Mouse (Mus musculus) ES-E14 (cell line): ENCODE measurements around the gene Slc35e1. TPM values are rescaled to one million over a fixed set of nuclear protein-coding genes. Genes with fewer than 3 reads are reported as not detected.

ENCODE experiments used
- DNase-seq: peaks from one replicate; pipeline ENCODE4 v3.0.0-alpha.2; 2013; ENCODE audit warnings: low read depth, low spot score
- H3K27ac ChIP-seq: 2 replicates; pipeline ENCODE4 v1.5.1; 2012; ENCODE audit warnings: low read depth, mild to moderate bottlenecking, low read length, moderate library complexity, mixed read lengths; ENCODE audit not compliant: poor library complexity, insufficient read depth, severe bottlenecking
- H3K36me3 ChIP-seq: 2 replicates; pipeline ENCODE4 v1.6.1; 2012; ENCODE audit warnings: mild to moderate bottlenecking, low read length, moderate library complexity, mixed read lengths; ENCODE audit not compliant: control insufficient read depth, poor library complexity, insufficient read depth, severe bottlenecking
- H3K4me1 ChIP-seq, 2 experiments: fragments of 150-350 bp in 1 of 2; sonication (generic) in 1 of 2; 2 replicates each; pipeline ENCODE4 v1.6.1; 2012; ENCODE audit warnings: low read length in 2 of 2, mild to moderate bottlenecking in 1 of 2, mixed read lengths in 1 of 2; ENCODE audit not compliant: control insufficient read depth in 2 of 2, insufficient read depth in 2 of 2, poor library complexity in 1 of 2
- H3K4me3 ChIP-seq, 2 experiments: fragments of 150-350 bp in 1 of 2; sonication (generic) in 1 of 2; 2 replicates each; pipeline ENCODE4 v1.5.1; 2012; ENCODE audit warnings: low read length in 2 of 2, low read depth in 1 of 2, mild to moderate bottlenecking in 1 of 2, mixed read lengths in 1 of 2; ENCODE audit not compliant: insufficient read depth in 1 of 2, poor library complexity in 1 of 2, severe bottlenecking in 1 of 2
- H3K9ac ChIP-seq: 2 replicates; pipeline ENCODE4 v1.6.1; 2012; ENCODE audit warnings: low read depth, mild to moderate bottlenecking, low read length, mixed read lengths; ENCODE audit not compliant: poor library complexity, insufficient read depth, severe bottlenecking
- H3K9me3 ChIP-seq: fragments of 150-350 bp; sonication (generic); 2 replicates; pipeline ENCODE4 v1.6.1; 2012; ENCODE audit warnings: low read depth, mild to moderate bottlenecking, low read length; ENCODE audit not compliant: control insufficient read depth, insufficient read depth
- CHD2 ChIP-seq: IDR thresholded peaks from 2 replicates; pipeline ENCODE4 v1.6.1; 2014; ENCODE audit warnings: mild to moderate bottlenecking, low read depth, low read length, inconsistent platforms
- HCFC1 ChIP-seq: IDR thresholded peaks from 2 replicates; pipeline ENCODE4 v1.6.1; 2012; ENCODE audit warnings: low read length, inconsistent platforms, borderline replicate concordance; ENCODE audit not compliant: insufficient read depth
- MAFK ChIP-seq: IDR thresholded peaks from 2 replicates; pipeline ENCODE4 v1.6.1; 2014; ENCODE audit warnings: mild to moderate bottlenecking, low read depth, low read length, inconsistent platforms; ENCODE audit not compliant: insufficient read depth
- ZC3H11A ChIP-seq: IDR thresholded peaks from 2 replicates; pipeline ENCODE4 v1.6.1; 2012; ENCODE audit warnings: low read depth, mild to moderate bottlenecking, inconsistent platforms, low read length, borderline replicate concordance
- ZNF384 ChIP-seq: IDR thresholded peaks from 2 replicates; pipeline ENCODE4 v1.6.1; 2012; ENCODE audit warnings: low read depth, low read length, inconsistent platforms
- in situ Hi-C, 2 experiments: fragments of 600-800 bp; cut with MboI; formaldehyde crosslinking; loops; one replicate each; pipeline ENCODE4 v1.15.1; 2025; ENCODE audit warnings: low sequenced_read_pairs in 2 of 2, inconsistent platforms in 1 of 2; ENCODE audit not compliant: unreplicated experiment in 2 of 2
- total RNA-seq: library from RNA; depleted of rRNA; stranded (reverse); fragments of 300-350 nt; gene quantifications from 2 replicates; pipeline ENCODE4 v1.2.3, GENCODE M21; 2012

Slc35e1 gene
- total RNA-seq, 1 experiment, result 91.1 TPM

- H3K9ac ChIP-seq, result no peak overlapping the region
- no peak overlapping the region for H3K4me3 ChIP-seq
- in situ Hi-C loops, result no loop called here
- no peak for DNase-seq
- no peak for TF ChIP-seq CHD2
- no peak for TF ChIP-seq ZNF384
- no peak for TF ChIP-seq ZC3H11A
- TF ChIP-seq MAFK, result no peak
- no peak for TF ChIP-seq HCFC1
- H3K9me3 ChIP-seq, result no peaks in the 10 kb centered on the region
- no peak overlapping the region for H3K27ac ChIP-seq
- H3K4me1 ChIP-seq, result peaks cover 6 to 10% of the 10 kb centered on the region in 2 experiments; a peak in 3 of 4 replicates
- H3K36me3 ChIP-seq, result peaks cover 26% of the 10 kb centered on the region
Observed at GRCm38 (mm10) chr8:72498527-72498926, 6.1 kb upstream of the Slc35e1 start.

- Histone ChIP-seq H3K4me1 (peaks cover 6 to 12% of the 10 kb centered on the region in 2 experiments; a peak in 3 of 4 replicates), H3K9ac (no peak overlapping the region), H3K27ac (no peak overlapping the region), H3K4me3 (no peak overlapping the region), H3K36me3 (peaks cover 26% of the 10 kb centered on the region), H3K9me3 (no peaks in the 10 kb centered on the region)
- in situ Hi-C loops, result no loop called here
- no peak for DNase-seq
- TF ChIP-seq ZC3H11A (no peak), MAFK (no peak), HCFC1 (no peak), CHD2 (no peak), ZNF384 (no peak)
Observed at GRCm38 (mm10) chr8:72497911-72498310, 5.5 kb upstream of the Slc35e1 start.

GRCm38 (mm10) chr8:72496217-72496616 is 3.8 kb upstream of the Slc35e1 start:
- H3K27ac ChIP-seq, result no peak overlapping the region
- in situ Hi-C loops, result no loop called here
- H3K9ac ChIP-seq, result no peak overlapping the region
- H3K4me3 ChIP-seq, result no peak overlapping the region
- peaks cover 0 to 15% of the 10 kb centered on the region in 2 experiments; a peak in 2 of 4 replicates for H3K4me1 ChIP-seq
- no peaks in the 10 kb centered on the region for H3K9me3 ChIP-seq
- no peak for TF ChIP-seq ZNF384
- TF ChIP-seq ZC3H11A, result no peak
- no peak for TF ChIP-seq CHD2
- TF ChIP-seq MAFK, result no peak
- TF ChIP-seq HCFC1, result no peak
- peaks cover 26% of the 10 kb centered on the region for H3K36me3 ChIP-seq
- DNase-seq, result no peak

GRCm38 (mm10) chr8:72495411-72496111 is 3.1 kb upstream of the Slc35e1 start:
- Histone ChIP-seq H3K4me1 (peaks cover 0 to 13% of the 10 kb centered on the region in 2 experiments; a peak in 2 of 4 replicates), H3K9ac (no peak overlapping the region), H3K36me3 (peaks cover 26% of the 10 kb centered on the region), H3K27ac (no peak overlapping the region), H3K9me3 (no peaks in the 10 kb centered on the region), H3K4me3 (no peak overlapping the region)
- no peak for DNase-seq
- in situ Hi-C loops, result no loop called here
- TF ChIP-seq MAFK (no peak), HCFC1 (no peak), ZC3H11A (no peak), CHD2 (no peak)

- H3K27ac ChIP-seq, result no peak overlapping the region
- no peak for DNase-seq
Observed at GRCm38 (mm10) chr8:72493381-72493780, 967 bp upstream of the Slc35e1 start.

More at GRCm38 (mm10) chr8:72493381-72493780, 967 bp upstream of the Slc35e1 start:
- peak overlapping the region; percentile 75 to 85 for H3K4me3 ChIP-seq
- TF ChIP-seq MAFK (no peak), HCFC1 (no peak), ZNF384 (no peak), ZC3H11A (no peak), CHD2 (no peak)
- peak overlapping the region; percentile 75 for H3K9ac ChIP-seq
- in situ Hi-C loops, result no loop called here
- H3K36me3 ChIP-seq, result peaks cover 31% of the 10 kb centered on the region
- no peaks in the 10 kb centered on the region for H3K9me3 ChIP-seq
- H3K4me1 ChIP-seq, result peaks cover 0 to 13% of the 10 kb centered on the region in 2 experiments; a peak in 2 of 4 replicates
